ENCODE assay signal across 8 mouse cellular contexts in genomic region chr10:40258401-40258966, GRCm38 (mm10). TPM values are rescaled to one million over a fixed set of nuclear protein-coding genes. Genes with fewer than 3 reads are reported as not detected.
DNase-seq lines count a peak whose midpoint lies in the region; ATAC-seq and TF ChIP-seq lines count a peak whose summit lies in the region.

No protein-coding gene starts in this region.

- H3K27me3 ChIP-seq in ES-Bruce4 (ENCODE audit: control insufficient read depth, insufficient read depth, low read length, poor library complexity, severe bottlenecking), result no peaks in the 10 kb centered on the region
- no peaks in the 10 kb centered on the region for H3K27me3 ChIP-seq in forebrain, embryonic 13.5 days
- no peaks in the 10 kb centered on the region for H3K27me3 ChIP-seq in lung, embryonic 16.5 days (ENCODE audit: control insufficient read depth, insufficient read depth, low read depth, low read length)

- TF ChIP-seq POLR2A in ES-Bruce4 (IDR thresholded peaks at IDR 0.05; ENCODE audit: insufficient read depth, low read length), result peak; percentile 100

- H3K4me3 ChIP-seq in ES-Bruce4 (ENCODE audit: low read depth, low read length), result 0 out of 2 replicates have a peak overlapping the region, but pooled peaks have one; percentile 1
- H3K4me3 ChIP-seq in forebrain, embryonic 13.5 days, result peak overlapping the region; percentile 77
- peak overlapping the region; percentile 78 for H3K4me3 ChIP-seq in lung, embryonic 16.5 days (ENCODE audit: low read length)

- peak; percentile 70; the same call in 1 of the 2 replicates for TF ChIP-seq EP300 in ES-Bruce4 (IDR thresholded peaks at IDR 0.05; ENCODE audit: insufficient read depth, low read depth, low read length)

- H3K9me3 ChIP-seq in ES-Bruce4 (replicated peaks; ENCODE audit: control insufficient read depth, insufficient read depth, low read length, poor library complexity, severe bottlenecking), result no peaks in the 10 kb centered on the region
- no peaks in the 10 kb centered on the region for H3K9me3 ChIP-seq in forebrain, embryonic 13.5 days (replicated peaks)
- H3K9me3 ChIP-seq in lung, embryonic 16.5 days (ENCODE audit: control insufficient read depth, low read length), result no peaks in the 10 kb centered on the region

- peak overlapping the region; percentile 93; the same call in 1 of the 2 replicates for H3K9ac ChIP-seq in ES-Bruce4 (ENCODE audit: low read depth, poor library complexity, severe bottlenecking)
- peak overlapping the region; percentile 27 for H3K9ac ChIP-seq in forebrain, embryonic 13.5 days
- peak overlapping the region; percentile 46 for H3K9ac ChIP-seq in lung, embryonic 16.5 days (ENCODE audit: low read length)

- under 1% methylated on average over 12 of the region's 12 CpGs for WGBS in forebrain, embryonic 13.5 days
- 0% methylated on average over 12 of the region's 12 CpGs for WGBS in large intestine, adult 2 months
- WGBS in lung, embryonic 16.5 days, result 0% methylated on average over 12 of the region's 12 CpGs

- no peak for TF ChIP-seq CTCF in ES-Bruce4 (IDR thresholded peaks at IDR 0.05; ENCODE audit: low read depth, low read length)

- H3K27ac ChIP-seq in ES-Bruce4 (ENCODE audit: insufficient read depth, low read length), result no peak overlapping the region
- H3K27ac ChIP-seq in forebrain, embryonic 13.5 days, result peak overlapping the region; percentile 80
- H3K27ac ChIP-seq in lung, embryonic 16.5 days (ENCODE audit: low read length), result peak overlapping the region; percentile 94

- peak; percentile 75 for ATAC-seq in forebrain, embryonic 13.5 days
- ATAC-seq in lung, embryonic 16.5 days (ENCODE audit: low read depth), result peak; percentile 83

- peak; percentile 92 for DNase-seq in brain, adult 2 months (ENCODE audit: low read depth, low spot score)
- DNase-seq in heart, postnatal 14 days, result peak; percentile 42 to 69
- peak; percentile 74 for DNase-seq in large intestine, adult 2 months (ENCODE audit: low read depth, low spot score)
- peak; percentile 57 for DNase-seq in ovary, adult 18-20 months (ENCODE audit: low spot score)
- peak; percentile 94 for DNase-seq in thymus, postnatal 0 days (ENCODE audit: low spot score)

- peaks cover 7% of the 10 kb centered on the region for H3K36me3 ChIP-seq in ES-Bruce4 (ENCODE audit: control insufficient read depth, insufficient read depth, low read length, poor library complexity, severe bottlenecking)
- peaks cover 13% of the 10 kb centered on the region for H3K36me3 ChIP-seq in forebrain, embryonic 13.5 days (ENCODE audit: poor library complexity, severe bottlenecking)
- peaks cover 7% of the 10 kb centered on the region for H3K36me3 ChIP-seq in lung, embryonic 16.5 days (ENCODE audit: control insufficient read depth, insufficient read depth, low read length)

- peak overlapping the region; percentile 65 for H3K4me2 ChIP-seq in forebrain, embryonic 13.5 days
- peak overlapping the region; percentile 72 for H3K4me2 ChIP-seq in lung, embryonic 16.5 days (ENCODE audit: low read depth, low read length)

- intact Hi-C loops in heart, postnatal 14 days (cut with DNase I), result loop anchor here (2.0 to 10.0 kb wide), 3 partner anchors 42 to 366 kb away; no protein-coding TSS in a partner anchor

- H3K4me1 ChIP-seq in ES-Bruce4 (ENCODE audit: control insufficient read depth, insufficient read depth, low read length), result peaks cover 3% of the 10 kb centered on the region
- peaks cover 6% of the 10 kb centered on the region; the same call in 1 of the 2 replicates for H3K4me1 ChIP-seq in forebrain, embryonic 13.5 days
- H3K4me1 ChIP-seq in lung, embryonic 16.5 days (replicated peaks; ENCODE audit: control insufficient read depth, insufficient read depth, low read length), result peaks cover 5% of the 10 kb centered on the region; the same call in 1 of the 2 replicates

RNA-seq across cellular contexts. Expression of gene Gtf3c6, which starts 0.6 kb away (rescaled TPM):
- 42.3 and 44.7 TPM in 2 replicates for polyA plus RNA-seq in ES-Bruce4 (2011; ENCODE audit: insufficient read depth, insufficient read length, low read depth, missing spikeins)
- 116 and 122 TPM in 2 replicates for polyA plus RNA-seq in forebrain, embryonic 13.5 days (2015; fragmentation: Nextera tagmentation; extraction: Ambion mirVana)
- 10 to 100 TPM; 20.9 to 23.5 TPM for total RNA-seq in heart, postnatal 14 days (2021)
- polyA plus RNA-seq in large intestine, adult 2 months (2012; rRNA removed), result 6.4 and 8.0 TPM in 2 replicates
- 77.4 and 82.7 TPM in 2 replicates for polyA plus RNA-seq in lung, embryonic 16.5 days (2015; fragmentation: Nextera tagmentation; extraction: Ambion mirVana)
- 69.9 and 74.1 TPM in 2 replicates for polyA plus RNA-seq in thymus, postnatal 0 days (2015; fragmentation: Nextera tagmentation; extraction: Ambion mirVana)

RNA-seq across cellular contexts. Expression of gene Rpf2, which starts 11.6 kb away (rescaled TPM):
- polyA plus RNA-seq in ES-Bruce4 (2011; ENCODE audit: insufficient read depth, insufficient read length, low read depth, missing spikeins), result 141 and 154 TPM in 2 replicates
- 80.9 and 84.4 TPM in 2 replicates for polyA plus RNA-seq in forebrain, embryonic 13.5 days (2015; fragmentation: Nextera tagmentation; extraction: Ambion mirVana)
- total RNA-seq in heart, postnatal 14 days (2021), result 10 to 100 TPM in 1 of 2 experiments, 1 to 10 TPM in 1; 8.2 to 11.2 TPM
- polyA plus RNA-seq in large intestine, adult 2 months (2012; rRNA removed), result 3.0 and 3.6 TPM in 2 replicates
- polyA plus RNA-seq in lung, embryonic 16.5 days (2015; fragmentation: Nextera tagmentation; extraction: Ambion mirVana), result 50.6 and 52.4 TPM in 2 replicates
- polyA plus RNA-seq in thymus, postnatal 0 days (2015; fragmentation: Nextera tagmentation; extraction: Ambion mirVana), result 94.7 and 98.0 TPM in 2 replicates

RNA-seq across cellular contexts. Expression of gene Amd1, which starts 43.5 kb away (rescaled TPM):
- polyA plus RNA-seq in ES-Bruce4 (2011; ENCODE audit: insufficient read depth, insufficient read length, low read depth, missing spikeins), result 149 and 150 TPM in 2 replicates
- polyA plus RNA-seq in forebrain, embryonic 13.5 days (2015; fragmentation: Nextera tagmentation; extraction: Ambion mirVana), result 53.4 and 55.9 TPM in 2 replicates
- 10 to 100 TPM; 77.6 to 84.8 TPM for total RNA-seq in heart, postnatal 14 days (2021)
- polyA plus RNA-seq in large intestine, adult 2 months (2012; rRNA removed), result 12.5 and 14.4 TPM in 2 replicates
- polyA plus RNA-seq in lung, embryonic 16.5 days (2015; fragmentation: Nextera tagmentation; extraction: Ambion mirVana), result 49.0 and 53.2 TPM in 2 replicates
- 40.1 and 40.3 TPM in 2 replicates for polyA plus RNA-seq in thymus, postnatal 0 days (2015; fragmentation: Nextera tagmentation; extraction: Ambion mirVana)

Comparison
In these comparisons a context has a peak if more than half of its experiments do, and no peak if none do; other contexts are left out.
1. H3K4me3 ChIP-seq: peak in every context shown above with its lines; median percentile 78 in lung, embryonic 16.5 days; 77 in forebrain, embryonic 13.5 days; 1 in ES-Bruce4.
2. H3K9ac ChIP-seq: peak in every context shown above with its lines; median percentile 93 in ES-Bruce4; 46 in lung, embryonic 16.5 days; 27 in forebrain, embryonic 13.5 days.
3. RNA of gene Rpf2, which starts 11.6 kb away (polyA plus RNA-seq): 141 to 154 TPM in ES-Bruce4, 94.7 to 98.0 TPM in thymus, postnatal 0 days, 80.9 to 84.4 TPM in forebrain, embryonic 13.5 days and 50.6 to 52.4 TPM in lung, embryonic 16.5 days; 3.0 to 3.6 TPM in large intestine, adult 2 months; every median in the first group is over 10 times any median in the second.
4. Peak in every context shown above with its lines, with median percentiles within 50 percentile points of each other: DNase-seq.